Mouse (Mus musculus): ENCODE data around the gene Ern2. TPM values are rescaled to one million over a fixed set of nuclear protein-coding genes. Genes with fewer than 3 reads are reported as not detected.

The Ern2 gene
- polyA plus RNA-seq (2012; rRNA removed): 0.07 TPM in 1 of 2 replicates, not detected in the other

GRCm38 (mm10) chr7:122186043-122186442, at the start of gene Ern2:
Gene Ern2, minus strand, starts transcription at chr7:122186207.

GRCm38 (mm10) chr7:122219315-122219801, 33.4 kb upstream of the Ern2 start, which contains the start of gene Chp2:
Gene Chp2, plus strand, starts transcription at chr7:122219496.

GRCm38 (mm10) chr7:122158915-122159902, 26.8 kb downstream of the Ern2 start, which contains the start of gene Plk1:
Gene Plk1, plus strand, starts transcription at chr7:122159439.

GRCm38 (mm10) chr7:122132497-122133337, 53.3 kb downstream of the Ern2 start, which contains the start of the genes Palb2 and Dctn5:
Gene Palb2, minus strand, starts transcription at chr7:122132985.
Gene Dctn5, plus strand, starts transcription at chr7:122133041.

Other genes starting within 250 kb of the Ern2 start
- gene Cog7, start 204.5 kb downstream of the Ern2 start, polyA plus RNA-seq (2012; rRNA removed): 23.1 and 26.4 TPM in 2 replicates
- gene Gga2, start 165.0 kb downstream of the Ern2 start, polyA plus RNA-seq (2012; rRNA removed): 124 and 157 TPM in 2 replicates
- 35.1 and 48.5 TPM in 2 replicates for gene Ubfd1, start 119.0 kb downstream of the Ern2 start, polyA plus RNA-seq (2012; rRNA removed)
- 22.3 and 25.2 TPM in 2 replicates for gene Ears2, start 118.9 kb downstream of the Ern2 start, polyA plus RNA-seq (2012; rRNA removed)
- gene Ndufab1, start 84.3 kb downstream of the Ern2 start, polyA plus RNA-seq (2012; rRNA removed): 426 and 1,314 TPM in 2 replicates
- gene Palb2, start 53.2 kb downstream of the Ern2 start, polyA plus RNA-seq (2012; rRNA removed): 1.6 and 2.9 TPM in 2 replicates
- 66.5 and 81.3 TPM in 2 replicates for gene Dctn5, start 53.2 kb downstream of the Ern2 start, polyA plus RNA-seq (2012; rRNA removed)
- gene Plk1, start 26.8 kb downstream of the Ern2 start, polyA plus RNA-seq (2012; rRNA removed): 14.8 and 25.1 TPM in 2 replicates
- gene Chp2, start 33.3 kb upstream of the Ern2 start, polyA plus RNA-seq (2012; rRNA removed): 11.6 and 12.3 TPM in 2 replicates
- gene Prkcb, start 102.5 kb upstream of the Ern2 start, polyA plus RNA-seq (2012; rRNA removed): 8.1 and 8.9 TPM in 2 replicates

Data from ovary, adult 2 months (tissue).